Comparison of ENCODE assay signal across 8 mouse cellular contexts in the genomic region with DNA sequence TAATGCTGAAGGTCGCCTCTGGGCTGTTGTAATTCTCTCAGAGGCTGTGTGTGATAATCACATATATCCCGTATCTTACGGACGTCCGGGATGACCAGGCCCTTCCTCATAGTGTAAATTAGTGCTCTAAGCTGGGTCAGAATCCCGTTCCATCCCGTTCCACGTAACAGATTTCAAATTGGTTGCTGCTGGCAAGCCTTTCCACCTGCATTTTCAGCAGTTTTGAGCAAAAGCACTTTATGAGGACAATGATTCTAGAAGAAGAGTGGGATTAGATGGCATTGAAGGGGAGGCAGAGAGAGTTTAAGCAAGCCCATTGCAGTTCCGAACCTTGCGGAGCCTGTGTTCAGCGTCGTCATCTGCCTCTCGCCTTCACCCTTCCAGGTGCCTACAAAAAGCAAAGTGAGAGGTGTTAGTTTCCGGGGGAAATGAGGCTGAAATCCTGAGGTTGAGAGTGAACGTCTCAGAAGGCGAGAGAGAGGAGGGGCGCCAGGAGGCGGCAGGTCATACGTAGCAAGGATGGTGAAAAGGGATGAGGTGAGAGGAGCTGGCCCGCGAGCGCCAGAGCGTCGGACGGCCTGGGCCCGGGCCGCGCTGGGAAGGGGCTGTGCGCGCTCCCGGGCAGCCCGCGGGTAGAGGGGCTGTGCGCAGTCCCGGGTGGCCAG. TPM values are rescaled to one million over a fixed set of nuclear protein-coding genes. Genes with fewer than 3 reads are reported as not detected.
A peak's percentile ranks its signal among the peaks of the same experiment; 100 is the strongest.
DNase-seq lines count a peak whose midpoint lies in the region; ATAC-seq and TF ChIP-seq lines count a peak whose summit lies in the region.

No protein-coding gene starts in this region.

- peaks cover 3% of the 10 kb centered on the region; the same call in 1 of the 2 replicates for H3K36me3 ChIP-seq in heart, embryonic 10.5 days
- H3K36me3 ChIP-seq in C2C12 (ENCODE audit: control insufficient read depth, insufficient read depth) = peaks cover 4% of the 10 kb centered on the region
- H3K36me3 ChIP-seq in heart, embryonic 16.5 days (ENCODE audit: control insufficient read depth, insufficient read depth) = no peaks in the 10 kb centered on the region
- 0 out of 2 replicates have a peak, but pooled peaks cover 2% of the 10 kb centered on the region for H3K36me3 ChIP-seq in liver, postnatal 0 days (replicated peaks; ENCODE audit: insufficient read depth, low read length)
- no peaks in the 10 kb centered on the region for H3K36me3 ChIP-seq in stomach, embryonic 16.5 days (ENCODE audit: control insufficient read depth, insufficient read depth, low read length)

- peak; percentile 63 for ATAC-seq in heart, embryonic 16.5 days (replicated peaks; ENCODE audit: extremely low read depth, insufficient read depth, low FRiP score)
- ATAC-seq in liver, postnatal 0 days = peak; percentile 49
- ATAC-seq in stomach, embryonic 16.5 days (ENCODE audit: insufficient read depth, low FRiP score) = peak; percentile 70; the same call in 1 of the 2 replicates

- H3K9ac ChIP-seq in heart, embryonic 16.5 days (ENCODE audit: low read length) = peak overlapping the region; percentile 78
- H3K9ac ChIP-seq in liver, postnatal 0 days (replicated peaks) = peak overlapping the region; percentile 72
- peak overlapping the region; percentile 83 for H3K9ac ChIP-seq in stomach, embryonic 16.5 days (ENCODE audit: low read length)

- H3ac ChIP-seq in C2C12 (ENCODE audit: control insufficient read depth, insufficient read length, low read depth) = peak overlapping the region; percentile 89

- WGBS in heart, embryonic 10.5 days = 2% methylated on average over 35 of the region's 35 CpGs
- 2% methylated on average over 31 of the region's 35 CpGs for WGBS in heart, embryonic 16.5 days
- 3% methylated on average over 34 of the region's 35 CpGs for WGBS in liver, postnatal 0 days (ENCODE audit: insufficient replicate concordance)
- 2% methylated on average over 33 of the region's 35 CpGs for WGBS in stomach, embryonic 16.5 days

- TF ChIP-seq CTCF in C2C12 (IDR thresholded peaks at IDR 0.05; ENCODE audit: control insufficient read depth, insufficient read depth, insufficient read length) = no peak
- no peak for TF ChIP-seq CTCF in liver, postnatal 0 days (IDR thresholded peaks at IDR 0.05; ENCODE audit: low read depth)

- H3K4me3 ChIP-seq in heart, embryonic 10.5 days = peak overlapping the region; percentile 74
- peak overlapping the region; percentile 49 for H3K4me3 ChIP-seq in C2C12 (ENCODE audit: insufficient read depth, poor library complexity, severe bottlenecking)
- H3K4me3 ChIP-seq in heart, embryonic 16.5 days (ENCODE audit: low read length) = peak overlapping the region; percentile 66
- peak overlapping the region; percentile 59 for H3K4me3 ChIP-seq in liver, postnatal 0 days (ENCODE audit: low read depth, low read length)
- peak overlapping the region; percentile 71 for H3K4me3 ChIP-seq in stomach, embryonic 16.5 days (replicated peaks; ENCODE audit: low read length)

- peak overlapping the region; percentile 89 for H3K27ac ChIP-seq in heart, embryonic 10.5 days
- H3K27ac ChIP-seq in heart, embryonic 16.5 days (ENCODE audit: low read length) = peak overlapping the region; percentile 72
- H3K27ac ChIP-seq in liver, postnatal 0 days (ENCODE audit: low read depth) = peak overlapping the region; percentile 86
- H3K27ac ChIP-seq in stomach, embryonic 16.5 days (ENCODE audit: low read length) = peak overlapping the region; percentile 77

- H3K4me2 ChIP-seq in heart, embryonic 16.5 days (ENCODE audit: low read depth, low read length) = peak overlapping the region; percentile 79
- H3K4me2 ChIP-seq in liver, postnatal 0 days (ENCODE audit: low read depth, low read length) = peak overlapping the region; percentile 90
- peak overlapping the region; percentile 79 for H3K4me2 ChIP-seq in stomach, embryonic 16.5 days (ENCODE audit: low read depth, low read length)

- peaks cover 4% of the 10 kb centered on the region for H3K79me3 ChIP-seq in C2C12 (ENCODE audit: low read depth)

- H3K9me3 ChIP-seq in heart, embryonic 10.5 days = no peaks in the 10 kb centered on the region
- H3K9me3 ChIP-seq in heart, embryonic 16.5 days (replicated peaks; ENCODE audit: control insufficient read depth, low read length) = no peaks in the 10 kb centered on the region
- no peaks in the 10 kb centered on the region for H3K9me3 ChIP-seq in liver, postnatal 0 days (ENCODE audit: low read length)
- no peaks in the 10 kb centered on the region for H3K9me3 ChIP-seq in stomach, embryonic 16.5 days (replicated peaks; ENCODE audit: control insufficient read depth, low read length)

- H3K79me2 ChIP-seq in C2C12 (ENCODE audit: control insufficient read depth, insufficient read depth) = peaks cover 10% of the 10 kb centered on the region

- no peaks in the 10 kb centered on the region for H3K27me3 ChIP-seq in heart, embryonic 10.5 days (ENCODE audit: insufficient read depth, poor library complexity, severe bottlenecking)
- no peaks in the 10 kb centered on the region for H3K27me3 ChIP-seq in C2C12 (ENCODE audit: control insufficient read depth, insufficient read depth, insufficient read length)
- no peaks in the 10 kb centered on the region for H3K27me3 ChIP-seq in heart, embryonic 16.5 days (ENCODE audit: control insufficient read depth, insufficient read depth, low read length)
- H3K27me3 ChIP-seq in liver, postnatal 0 days (ENCODE audit: insufficient read depth, low read length) = no peaks in the 10 kb centered on the region
- no peaks in the 10 kb centered on the region for H3K27me3 ChIP-seq in stomach, embryonic 16.5 days (ENCODE audit: control insufficient read depth, insufficient read depth, low read length)

- TF ChIP-seq EP300 in liver, postnatal 0 days (IDR thresholded peaks at IDR 0.05; ENCODE audit: low read depth) = no peak

- DNase-seq in heart, embryonic 10.5 days (ENCODE audit: low spot score) = peak; percentile 83
- DNase-seq in heart, adult 9 months (ENCODE audit: low spot score in 2 of 2) = no peak
- peak; percentile 8 for DNase-seq in c-Kit-negative CD71-positive TER-119-positive erythroid progenitor cells, embryonic 14.5 days (ENCODE audit: low read depth, low spot score)
- no peak for DNase-seq in liver, postnatal 0 days
- DNase-seq in testis, postnatal 10 days (ENCODE audit: low spot score) = no peak

- peaks cover 8% of the 10 kb centered on the region; the same call in 1 of the 2 replicates for H3K4me1 ChIP-seq in heart, embryonic 10.5 days
- H3K4me1 ChIP-seq in heart, embryonic 16.5 days (ENCODE audit: control insufficient read depth, insufficient read depth, low read length) = peaks cover 11% of the 10 kb centered on the region
- peaks cover 9% of the 10 kb centered on the region for H3K4me1 ChIP-seq in liver, postnatal 0 days (ENCODE audit: insufficient read depth)
- peaks cover 2% of the 10 kb centered on the region; the same call in 1 of the 2 replicates for H3K4me1 ChIP-seq in stomach, embryonic 16.5 days (ENCODE audit: control insufficient read depth, insufficient read depth, low read length)

TF ChIP-seq in C2C12, 6 proteins besides CTCF, POLR2A, EP300 and RAD21:
- TF ChIP-seq FOSL1 (IDR thresholded peaks at IDR 0.05; ENCODE audit: insufficient read depth, low read length, poor library complexity, severe bottlenecking) (no peak), MAX (IDR thresholded peaks at IDR 0.05) (no peak), MYOG (IDR thresholded peaks at IDR 0.05; ENCODE audit: control insufficient read depth, extremely low read depth, insufficient read length) (no peak), MYOD1 (IDR thresholded peaks at IDR 0.05; ENCODE audit: control insufficient read depth, insufficient read length, low read depth) (no peak), CEBPB (IDR thresholded peaks at IDR 0.05; ENCODE audit: low read depth) (no peak), USF1 (IDR thresholded peaks at IDR 0.05; ENCODE audit: low read depth) (no peak)

RNA-seq across cellular contexts. Expression of a gene that starts 0.5 kb away (rescaled TPM):
- polyA plus RNA-seq in heart, embryonic 10.5 days (2016; fragmentation: Nextera tagmentation; extraction: Ambion mirVana) = 13.9 and 20.3 TPM in 2 replicates
- polyA plus RNA-seq in C2C12 (2012; fragmentation: generic; extraction: Trizol) = 12.6 TPM
- 12.3 and 13.9 TPM in 2 replicates for polyA plus RNA-seq in heart, embryonic 16.5 days (2015; fragmentation: Nextera tagmentation; extraction: Ambion mirVana)
- 2.9 and 3.7 TPM in 2 replicates for polyA plus RNA-seq in liver, postnatal 0 days (2015; fragmentation: Nextera tagmentation; extraction: Ambion mirVana)
- polyA plus RNA-seq in stomach, embryonic 16.5 days (2015; fragmentation: Nextera tagmentation; extraction: Ambion mirVana) = 18.3 and 19.7 TPM in 2 replicates

RNA-seq across cellular contexts. Expression of a gene that starts 35.8 kb away (rescaled TPM):
- 44.7 and 51.8 TPM in 2 replicates for polyA plus RNA-seq in heart, embryonic 10.5 days (2016; fragmentation: Nextera tagmentation; extraction: Ambion mirVana)
- 7.0 TPM for polyA plus RNA-seq in C2C12 (2012; fragmentation: generic; extraction: Trizol)
- 37.0 and 39.8 TPM in 2 replicates for polyA plus RNA-seq in heart, embryonic 16.5 days (2015; fragmentation: Nextera tagmentation; extraction: Ambion mirVana)
- polyA plus RNA-seq in liver, postnatal 0 days (2015; fragmentation: Nextera tagmentation; extraction: Ambion mirVana) = 12.0 and 12.5 TPM in 2 replicates
- polyA plus RNA-seq in stomach, embryonic 16.5 days (2015; fragmentation: Nextera tagmentation; extraction: Ambion mirVana) = 44.4 and 51.6 TPM in 2 replicates

RNA-seq across cellular contexts. Expression of a gene that starts 36.3 kb away (rescaled TPM):
- polyA plus RNA-seq in heart, embryonic 10.5 days (2016; fragmentation: Nextera tagmentation; extraction: Ambion mirVana) = 44.1 and 49.4 TPM in 2 replicates
- 37.3 TPM for polyA plus RNA-seq in C2C12 (2012; fragmentation: generic; extraction: Trizol)
- 67.5 and 69.6 TPM in 2 replicates for polyA plus RNA-seq in heart, embryonic 16.5 days (2015; fragmentation: Nextera tagmentation; extraction: Ambion mirVana)
- 20.4 and 20.9 TPM in 2 replicates for polyA plus RNA-seq in liver, postnatal 0 days (2015; fragmentation: Nextera tagmentation; extraction: Ambion mirVana)
- polyA plus RNA-seq in stomach, embryonic 16.5 days (2015; fragmentation: Nextera tagmentation; extraction: Ambion mirVana) = 75.6 and 77.9 TPM in 2 replicates

RNA-seq across cellular contexts. Expression of a gene that starts 55.5 kb away (rescaled TPM):
- 82.4 and 88.7 TPM in 2 replicates for polyA plus RNA-seq in heart, embryonic 10.5 days (2016; fragmentation: Nextera tagmentation; extraction: Ambion mirVana)
- polyA plus RNA-seq in C2C12 (2012; fragmentation: generic; extraction: Trizol) = 82.0 TPM
- polyA plus RNA-seq in heart, embryonic 16.5 days (2015; fragmentation: Nextera tagmentation; extraction: Ambion mirVana) = 89.9 and 108 TPM in 2 replicates
- polyA plus RNA-seq in liver, postnatal 0 days (2015; fragmentation: Nextera tagmentation; extraction: Ambion mirVana) = 68.3 and 74.9 TPM in 2 replicates
- polyA plus RNA-seq in stomach, embryonic 16.5 days (2015; fragmentation: Nextera tagmentation; extraction: Ambion mirVana) = 79.5 and 82.1 TPM in 2 replicates

Comparison
In these comparisons a context has a peak if more than half of its experiments do, and no peak if none do; other contexts are left out.
1. DNase-seq: peak in heart, embryonic 10.5 days (single experiment) and c-Kit-negative CD71-positive TER-119-positive erythroid progenitor cells, embryonic 14.5 days (single experiment); none in heart, adult 9 months (0 of 2), liver, postnatal 0 days (single experiment) and testis, postnatal 10 days (single experiment).
2. Peak in every context shown above with its lines, with median percentiles within 50 percentile points of each other: H3K27ac ChIP-seq, H3K4me3 ChIP-seq, ATAC-seq, H3K4me2 ChIP-seq and H3K9ac ChIP-seq.